Mouse (Mus musculus) liver (tissue): ENCODE measurements at regions not wholly inside any gene's neighbourhood (a gene's known extent, or its start where the extent isn't known, plus 50 kb on each side); places are given as distances from the start of the nearest gene placed in this dataset.
"Not testable (repeated sequence)": the region's sequence is repeated elsewhere in the genome, so short reads cannot be mapped to it uniquely, and the experiment has no call there.

Source experiments
- DNase-seq: peaks from one replicate; pipeline ENCODE4 v3.0.0-alpha.2; 2020; ENCODE audit warnings: mixed read lengths

DNA sequence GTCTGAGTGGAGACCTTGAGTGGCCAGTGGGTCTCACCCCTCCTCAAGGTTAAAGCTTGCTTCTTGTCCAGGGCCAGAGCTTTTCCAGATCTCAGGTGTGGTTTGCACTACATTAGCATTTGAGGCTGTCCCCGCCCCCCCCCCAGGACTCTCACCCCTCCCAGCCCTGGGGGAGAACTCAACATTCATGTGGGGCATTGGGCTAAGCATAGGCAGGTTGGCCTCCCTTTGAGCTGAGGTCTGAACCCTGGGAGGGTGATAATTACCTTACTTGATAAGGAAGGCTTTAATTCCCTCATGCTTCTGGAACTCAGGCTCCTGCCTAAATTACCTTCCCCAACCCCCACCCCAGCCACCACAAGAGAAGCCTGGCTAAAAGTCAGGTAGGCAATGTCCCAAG, 78.9 kb upstream of the Gm21863 start:
- not testable (repeated sequence) for DNase-seq

- DNase-seq: no peak
Observed at GRCm38 (mm10) chr12:19876186-19876585, 78.1 kb upstream of the Gm21863 start.

GRCm38 (mm10) chr12:19882386-19882785, 71.9 kb upstream of the Gm21863 start:
- peak; percentile 2 for DNase-seq
